Mouse (Mus musculus): Measurements from ENCODE around the gene H2al2a.

- TF ChIP-seq CHD2 (IDR thresholded peaks at IDR 0.05; ENCODE audit: low read depth, low read length): no peak
- no peak for TF ChIP-seq HCFC1 (IDR thresholded peaks at IDR 0.05; ENCODE audit: borderline replicate concordance, insufficient read depth, low read length)
- TF ChIP-seq MAFK (IDR thresholded peaks at IDR 0.05; ENCODE audit: insufficient read depth, low read depth, low read length): no peak
- TF ChIP-seq ZC3H11A (IDR thresholded peaks at IDR 0.05; ENCODE audit: borderline replicate concordance, low read depth, low read length): no peak
Observed at GRCm38 (mm10) chr2:18011226-18011625, 14.5 kb upstream of the H2al2a start.

Data from ES-E14 (cell line).